Mouse (Mus musculus): ENCODE measurements at regions not wholly inside any gene's neighbourhood (a gene's known extent, or its start where the extent isn't known, plus 50 kb on each side); places are given as distances from the start of the nearest gene placed in this dataset.

DNA sequence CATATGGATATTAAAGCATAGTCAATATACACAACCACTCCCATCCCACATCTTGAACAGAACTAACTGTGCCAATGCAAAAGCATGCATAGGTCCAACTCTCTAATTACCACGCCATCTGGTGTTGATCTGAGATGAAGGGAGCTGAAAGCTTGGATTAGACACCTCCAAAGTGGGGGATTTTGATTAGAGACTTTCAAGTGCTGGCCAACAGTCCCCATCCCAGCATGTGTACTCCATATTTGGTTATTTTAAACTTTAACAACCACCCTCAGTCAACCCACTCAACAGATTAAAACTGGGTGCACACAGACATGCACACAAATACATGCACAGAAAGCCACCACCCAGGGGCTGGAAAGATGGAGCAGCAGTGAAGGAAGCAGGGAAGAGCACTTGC lies 366.9 kb upstream of the Intu start:
- TF ChIP-seq CTCF (IDR thresholded peaks at IDR 0.05; ENCODE audit: control insufficient read depth, insufficient read depth, insufficient replicate concordance, low read depth, low read length): no peak
- TF ChIP-seq POLR2A (IDR thresholded peaks at IDR 0.05; ENCODE audit: control insufficient read depth, low read depth, low read length): no peak

Data from testis, adult 2 months (tissue).